Mouse (Mus musculus) adrenal gland, postnatal 4 days (tissue): ENCODE results near the gene Tmem51. TPM values are rescaled to one million over a fixed set of nuclear protein-coding genes. Genes with fewer than 3 reads are reported as not detected.
"Not testable (repeated sequence)": the region's sequence is repeated elsewhere in the genome, so short reads cannot be mapped to it uniquely, and the experiment has no call there.

Experiments used
- DNase-seq, 2 experiments: peaks; one replicate each; pipeline ENCODE4 v3.0.0; 2021 to 2022; ENCODE audit warnings: low spot score in 2 of 2, mixed read lengths in 2 of 2
- total RNA-seq, 2 experiments: library from RNA; stranded (reverse); gene quantifications; 2 replicates each; pipeline ENCODE4 v1.2.3; 2021

The Tmem51 gene
- total RNA-seq, 2 experiments from 2014 or later: 7.8 to 11.3 TPM

GRCm38 (mm10) chr4:142060455-142061378 lies 23.4 kb downstream of the Tmem51 start:
- no peak for DNase-seq

DNA sequence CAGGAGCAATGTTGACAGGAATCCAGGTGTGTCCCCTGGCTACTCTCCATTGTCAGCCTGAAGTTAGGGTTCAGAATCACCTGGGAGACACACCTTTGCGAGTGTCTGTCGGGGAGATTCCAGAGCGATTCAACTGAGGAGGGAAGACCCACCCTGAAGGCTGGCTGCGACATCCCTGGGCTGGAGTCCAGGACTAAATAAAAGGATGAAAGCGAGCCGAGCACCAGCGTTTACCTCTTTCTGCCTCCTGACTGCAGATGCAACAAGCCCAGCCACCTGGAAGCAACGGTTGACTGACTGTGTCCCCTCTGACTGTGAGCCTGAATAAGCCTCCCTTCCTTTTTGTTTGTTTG lies 24.3 kb downstream of the Tmem51 start:
- DNase-seq: no peak

DNA sequence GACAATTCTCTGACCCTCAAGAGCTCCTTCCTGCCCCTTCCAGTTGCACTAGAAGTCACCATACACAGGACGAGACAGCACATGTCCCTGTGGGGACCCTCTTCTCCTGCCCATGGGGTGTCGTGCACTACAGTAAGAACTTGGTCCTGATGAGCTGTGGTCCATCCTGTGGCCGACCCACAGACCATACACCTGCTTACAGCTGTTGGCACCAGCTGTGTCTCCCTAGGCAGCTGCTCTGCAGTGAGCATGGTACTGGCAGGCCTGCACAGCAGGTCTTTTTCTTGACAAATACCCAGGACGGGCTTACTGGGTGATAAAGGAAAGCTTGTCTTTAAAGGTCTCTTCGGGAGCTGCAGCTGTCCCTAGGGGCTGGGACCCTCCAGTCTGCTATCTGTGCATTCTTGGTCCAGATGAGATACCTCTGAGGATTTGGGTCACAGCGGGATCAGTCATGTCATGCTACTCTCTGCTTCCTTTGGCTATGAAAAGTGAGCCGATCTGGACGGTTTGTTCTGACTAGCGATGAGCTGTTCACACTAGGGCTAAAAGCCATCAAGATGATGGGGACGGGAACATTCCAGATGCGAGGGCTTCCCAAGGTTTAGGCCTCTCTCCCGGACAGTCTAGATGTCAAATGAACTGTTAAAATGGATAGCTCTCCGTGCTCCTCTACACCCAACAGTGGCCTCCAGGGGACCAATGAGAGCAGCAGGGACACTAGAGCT lies 24.8 kb downstream of the Tmem51 start:
- no peak for DNase-seq

DNA sequence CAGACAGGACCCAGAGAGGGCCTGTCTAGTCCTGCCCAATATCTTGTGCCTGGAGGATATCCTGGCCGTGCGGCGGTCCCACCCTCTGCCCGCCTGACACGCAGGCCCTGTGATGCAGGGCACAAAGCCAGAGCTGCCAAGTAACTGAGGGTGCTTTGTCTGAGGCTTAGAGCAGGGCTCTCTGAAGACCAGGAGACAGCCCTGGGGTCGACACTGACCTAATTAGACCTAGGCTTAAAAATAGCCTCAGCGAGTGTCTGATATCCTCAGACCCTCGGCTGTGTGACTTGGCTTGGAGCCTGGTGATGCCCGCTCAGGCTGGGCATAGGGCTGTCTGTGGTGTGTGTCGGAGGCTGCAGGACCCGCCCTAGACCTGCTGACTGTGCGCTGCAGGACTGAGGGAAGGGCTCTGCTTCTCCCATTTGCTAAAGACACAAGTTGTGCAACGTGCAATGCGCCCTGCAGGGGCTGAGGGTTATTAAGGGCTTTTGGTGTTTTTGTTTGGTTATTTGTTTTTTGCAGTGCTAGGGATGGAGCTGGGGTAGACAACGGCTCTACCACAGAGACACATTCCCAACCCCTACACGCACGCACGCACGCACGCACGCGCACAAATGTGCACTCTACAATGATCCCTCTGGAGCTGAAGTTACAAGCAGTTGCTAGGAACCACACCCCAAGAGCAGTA lies 26.4 kb downstream of the Tmem51 start:
- no peak for DNase-seq

DNA sequence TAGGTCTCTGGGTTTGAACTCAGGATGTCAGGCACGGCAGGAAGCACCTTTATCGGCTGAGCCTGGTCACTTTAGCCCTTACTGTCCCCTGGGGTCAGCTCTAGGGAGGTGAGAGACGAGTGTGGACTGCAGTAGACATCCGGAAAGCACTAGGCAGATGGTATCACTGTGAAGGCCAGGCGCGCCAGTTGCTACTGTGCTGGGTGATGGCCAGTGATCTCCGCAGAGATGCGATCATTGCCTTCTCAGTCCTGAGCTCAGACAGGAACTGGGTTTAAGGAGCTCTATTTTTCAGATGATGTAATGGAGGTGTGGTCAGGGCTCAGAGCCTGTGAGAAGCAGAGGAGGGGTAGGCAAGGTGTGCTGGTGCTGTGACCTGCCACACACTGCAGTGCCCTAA lies 28.5 kb downstream of the Tmem51 start:
- DNase-seq: no peak

DNA sequence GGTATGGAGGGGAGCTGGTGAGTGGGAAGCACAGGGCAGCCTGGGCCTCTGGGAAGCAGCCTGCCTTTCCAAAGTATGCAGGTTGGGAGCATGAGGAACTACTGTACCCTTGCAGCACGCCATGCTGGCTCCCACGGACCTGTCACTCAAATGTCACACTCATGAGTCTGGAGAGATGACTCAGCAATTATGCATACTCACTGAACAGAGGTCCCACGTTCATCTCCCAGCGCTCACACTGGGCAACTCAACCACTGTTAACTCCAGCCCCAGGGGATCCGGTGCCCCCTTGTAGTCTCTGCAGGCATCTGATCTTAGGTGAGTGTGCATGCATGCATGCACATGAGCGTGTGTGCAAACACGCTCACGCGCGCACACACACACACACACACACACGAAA lies 29.5 kb downstream of the Tmem51 start:
- no peak for DNase-seq

GRCm38 (mm10) chr4:142053661-142054448 lies 30.2 kb downstream of the Tmem51 start:
- DNase-seq: no peak

DNA sequence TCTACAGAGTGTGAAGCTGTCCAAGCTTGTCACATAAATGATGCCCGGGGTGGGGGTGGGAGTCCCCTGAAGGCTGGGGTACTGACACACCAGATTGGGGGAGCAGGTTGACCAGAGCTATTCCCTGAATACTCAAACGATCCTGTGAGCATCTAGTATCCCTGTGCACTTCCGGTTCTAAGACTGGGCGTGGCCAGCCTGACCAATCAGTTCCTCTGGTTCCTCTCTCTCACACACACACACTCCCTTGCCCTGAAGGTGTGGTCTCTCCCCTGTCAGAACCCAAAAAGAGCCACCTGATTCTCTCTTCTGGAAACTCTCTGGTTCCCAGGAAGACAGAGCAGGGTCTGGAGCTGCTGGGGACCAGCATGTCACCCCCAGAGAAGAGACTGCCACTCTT lies 30.8 kb downstream of the Tmem51 start:
- no peak for DNase-seq

GRCm38 (mm10) chr4:142052391-142053132 lies 31.5 kb downstream of the Tmem51 start:
- no peak for DNase-seq

DNA sequence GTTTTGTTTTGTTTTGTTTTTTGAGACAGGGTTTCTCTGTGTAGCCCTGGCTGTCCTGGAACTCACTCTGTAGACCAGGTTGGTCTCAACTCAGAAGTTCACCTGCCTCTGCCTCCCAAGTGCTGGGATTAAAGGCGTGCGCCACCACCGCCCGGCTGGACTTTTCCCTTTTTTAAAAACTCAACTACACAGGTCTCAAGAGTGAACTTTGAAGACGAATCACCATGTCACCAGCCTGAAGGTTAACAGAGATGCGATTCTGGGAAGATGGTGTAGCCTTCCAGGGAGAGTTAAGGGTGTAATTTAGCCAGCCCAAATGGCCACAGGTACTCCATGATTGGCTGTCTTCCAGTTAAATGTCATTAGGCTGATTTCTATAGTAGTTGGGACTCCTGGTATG lies 32.2 kb downstream of the Tmem51 start:
- not testable (repeated sequence) for DNase-seq

GRCm38 (mm10) chr4:142049963-142050362 lies 34.1 kb downstream of the Tmem51 start:
- DNase-seq: no peak

DNA sequence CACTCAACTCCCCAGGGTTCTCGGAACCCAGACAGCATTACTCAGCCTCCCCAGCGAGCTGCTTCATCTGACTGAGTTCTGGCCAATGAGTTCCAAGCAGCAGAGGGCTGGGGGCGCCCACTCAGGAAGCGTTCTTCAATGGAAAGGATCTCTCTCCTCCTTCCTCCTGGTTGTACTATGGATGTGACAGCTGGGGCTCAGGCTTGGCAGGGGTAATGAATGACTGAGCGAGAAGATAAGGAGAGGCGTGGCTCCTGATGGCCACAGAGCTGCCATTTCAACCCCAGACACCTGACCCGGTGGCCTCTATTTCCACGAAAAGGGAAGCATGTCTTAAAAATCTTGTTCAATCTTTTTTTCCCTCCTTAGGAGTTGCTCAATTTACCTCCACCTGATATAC lies 35.7 kb downstream of the Tmem51 start:
- no peak for DNase-seq

DNA sequence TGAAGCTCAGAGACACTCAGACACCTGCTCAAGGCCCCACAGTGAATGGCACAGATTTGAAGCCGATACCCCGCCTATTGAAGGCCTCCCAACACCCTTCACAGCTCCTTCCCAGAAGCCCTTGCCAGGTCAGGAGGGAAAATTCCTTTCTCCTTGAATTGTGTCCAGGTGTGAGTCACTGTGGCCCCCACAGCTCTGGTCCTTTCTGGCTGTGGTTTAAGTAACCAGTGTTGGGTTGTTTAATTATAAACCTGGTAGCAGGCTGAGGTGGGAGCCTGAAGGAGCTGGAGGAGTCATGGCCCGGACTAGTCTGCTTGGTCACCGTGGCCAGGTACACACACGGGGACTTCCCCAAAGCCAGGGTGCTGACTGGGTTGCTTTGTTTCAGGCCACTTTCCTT lies 37.1 kb downstream of the Tmem51 start:
- DNase-seq: no peak

DNA sequence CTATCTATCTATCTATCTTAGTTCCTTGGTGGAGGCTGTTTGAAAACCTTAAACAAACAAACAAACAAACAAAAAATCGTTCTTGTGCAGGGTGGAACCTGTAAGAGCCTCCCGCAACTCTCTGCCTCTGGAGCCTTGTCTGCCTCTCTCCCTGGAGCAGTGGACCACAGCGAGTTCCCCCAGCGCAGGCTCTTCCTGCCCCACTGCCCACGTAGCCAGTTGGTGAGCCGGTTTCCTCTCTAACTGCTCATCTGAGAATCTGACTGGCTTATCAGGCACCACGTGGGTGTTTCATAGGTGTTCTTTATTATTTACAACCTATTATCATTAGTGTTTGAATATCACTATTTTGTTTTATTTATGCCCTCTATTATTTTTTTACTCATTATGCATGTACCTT lies 37.6 kb downstream of the Tmem51 start:
- no peak for DNase-seq

DNA sequence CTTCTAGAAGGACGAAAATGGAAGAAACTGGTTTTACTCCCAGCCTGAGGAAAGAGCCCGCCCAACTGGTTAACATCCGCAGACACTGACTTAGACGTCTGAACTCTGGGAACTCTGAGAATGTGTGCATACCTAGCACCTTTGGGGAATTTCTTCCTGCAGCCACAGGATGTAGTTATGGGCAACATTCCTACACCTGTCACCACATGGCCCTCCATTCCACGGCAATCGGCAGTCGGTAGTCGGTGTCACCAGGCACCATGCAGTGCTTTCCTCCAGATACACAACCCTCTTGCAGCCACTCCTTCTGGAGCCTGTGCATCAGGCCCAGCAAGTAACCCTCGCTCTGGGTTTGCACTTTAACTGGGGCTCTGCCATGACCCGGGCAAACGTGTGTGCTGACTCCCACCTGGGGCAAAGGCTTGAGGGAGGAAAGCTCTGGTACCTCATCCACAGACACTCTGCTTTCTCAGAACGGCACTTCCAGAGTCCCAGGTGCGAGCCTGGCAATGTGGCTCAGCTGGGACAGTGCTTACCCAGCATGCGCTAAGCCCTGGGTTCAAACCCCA lies 38.4 kb downstream of the Tmem51 start:
- no peak for DNase-seq

DNA sequence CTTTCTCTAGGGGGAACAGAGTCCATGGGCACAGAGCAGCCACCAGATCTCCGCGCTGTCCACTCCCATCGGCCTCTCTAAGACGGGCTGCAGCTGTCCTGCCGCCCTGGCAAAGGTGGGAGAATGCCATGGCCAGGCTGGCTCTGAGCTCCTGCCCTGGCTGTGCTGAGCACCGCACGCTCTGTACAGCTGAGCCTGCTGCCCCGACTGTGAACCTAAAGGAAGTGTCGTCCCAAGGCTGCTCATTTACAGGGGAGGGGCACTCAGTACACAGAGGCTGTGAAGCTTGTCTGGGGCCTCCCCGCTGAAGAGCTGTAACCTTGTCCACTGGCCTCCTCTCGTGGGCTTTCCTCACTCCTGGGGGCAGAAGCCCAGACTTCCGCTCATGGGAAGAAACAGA lies 39.7 kb downstream of the Tmem51 start:
- no peak for DNase-seq

- no peak for DNase-seq
Measured at GRCm38 (mm10) chr4:142039662-142040353, 44.3 kb downstream of the Tmem51 start.

DNA sequence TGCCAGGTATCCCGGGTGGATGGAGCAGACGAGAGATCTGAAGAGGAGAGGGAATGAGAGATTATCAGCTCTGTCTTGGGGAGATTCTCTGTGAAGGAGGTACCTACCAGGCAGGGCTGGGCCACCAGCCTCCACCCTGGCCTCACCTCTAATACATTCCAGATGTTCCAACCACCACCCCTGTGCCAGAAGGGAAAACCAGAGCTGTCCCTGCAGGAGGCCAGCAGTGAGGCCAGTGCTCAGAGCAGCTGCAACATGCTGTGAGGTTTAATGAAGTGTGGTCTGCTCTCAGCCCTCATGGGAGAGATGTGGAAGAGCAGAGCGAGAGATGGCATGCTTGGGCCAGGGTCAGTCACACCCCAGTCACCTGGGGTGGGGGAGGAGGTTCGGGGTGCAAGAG lies 46.2 kb downstream of the Tmem51 start:
- DNase-seq: no peak

DNA sequence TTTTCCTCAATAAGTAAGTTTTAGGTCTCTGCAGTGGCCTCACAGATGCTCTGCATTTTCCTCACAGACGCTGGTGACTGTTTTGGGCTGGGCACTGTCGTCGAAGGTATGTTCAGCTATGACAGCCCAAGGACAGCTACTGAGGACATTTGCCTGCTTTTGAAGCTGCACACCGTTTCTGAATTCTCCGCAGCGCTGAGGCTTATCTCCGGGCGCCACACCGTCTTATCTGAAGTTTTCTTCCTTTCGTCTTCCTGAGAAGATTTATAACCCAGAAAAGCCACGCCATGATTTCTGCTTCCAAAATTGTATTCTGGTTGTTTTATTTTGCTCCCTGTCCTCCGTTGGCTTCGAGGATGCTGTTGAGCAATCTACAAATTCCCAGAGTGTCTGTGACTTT lies 55.6 kb downstream of the Tmem51 start:
- DNase-seq: no peak

DNA sequence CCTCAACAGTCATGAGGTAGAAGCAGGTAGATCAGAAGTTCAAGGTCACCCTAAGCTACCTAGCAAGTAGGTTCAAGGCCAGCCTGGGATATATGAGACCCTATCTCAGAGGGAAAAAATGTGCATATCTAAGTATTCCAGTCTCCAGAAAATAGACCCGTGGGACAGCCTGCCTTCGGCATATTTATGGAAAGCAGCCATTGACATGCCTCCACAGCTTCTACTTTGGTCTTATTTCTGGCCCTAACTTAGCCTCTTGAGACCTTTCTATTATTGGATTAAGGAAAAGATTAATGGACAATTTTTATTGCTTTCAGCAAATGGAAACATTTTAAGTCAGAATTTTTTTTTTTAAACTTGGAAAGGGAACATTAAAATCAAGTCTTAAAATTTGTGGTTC lies 57.1 kb downstream of the Tmem51 start:
- no peak for DNase-seq
